In genomic region chr16:91917631-91918096, GRCm38 (mm10) we compare ENCODE assay signal across 8 mouse cellular contexts.
DNase-seq lines count a peak whose midpoint lies in the region; ATAC-seq lines count a peak whose summit lies in the region.

No protein-coding gene starts in this region.

- 34% methylated on average over 17 of the region's 17 CpGs for WGBS in hindbrain, embryonic 11.5 days

- H3K27me3 ChIP-seq in hindbrain, embryonic 11.5 days (ENCODE audit: control insufficient read depth, insufficient read depth, low read length) = no peaks in the 10 kb centered on the region

- peak overlapping the region; percentile 6; the same call in 1 of the 2 replicates for H3K4me2 ChIP-seq in hindbrain, embryonic 11.5 days (replicated peaks; ENCODE audit: low read depth, low read length)

- H3K36me3 ChIP-seq in hindbrain, embryonic 11.5 days (ENCODE audit: control insufficient read depth, insufficient read depth, low read length) = no peaks in the 10 kb centered on the region

- H3K4me1 ChIP-seq in hindbrain, embryonic 11.5 days (replicated peaks; ENCODE audit: control insufficient read depth, insufficient read depth, low read length) = no peaks in the 10 kb centered on the region

- H3K9ac ChIP-seq in hindbrain, embryonic 11.5 days (ENCODE audit: low read depth, low read length) = no peak overlapping the region

- no peaks in the 10 kb centered on the region for H3K9me3 ChIP-seq in hindbrain, embryonic 11.5 days (ENCODE audit: control insufficient read depth, low read length)

- no peak overlapping the region for H3K27ac ChIP-seq in hindbrain, embryonic 11.5 days (ENCODE audit: low read depth, low read length)

- ATAC-seq in hindbrain, embryonic 11.5 days (ENCODE audit: low FRiP score) = peak; percentile 64

- no peak overlapping the region for H3K4me3 ChIP-seq in hindbrain, embryonic 11.5 days (ENCODE audit: low read depth, low read length)

- peak; percentile 90 for DNase-seq in Muller cell, postnatal 12 days (ENCODE audit: inconsistent ontology term)
- DNase-seq in cerebellum, adult 9-11 months = peak; percentile 90
- DNase-seq in frontal cortex, adult 2 months (ENCODE audit: extremely low spot score in 1 of 2, low spot score in 1 of 2) = peak; percentile 64 to 91
- peak; percentile 89 for DNase-seq in hindbrain, embryonic 11.5 days (ENCODE audit: low spot score)
- DNase-seq in layer of hippocampus, postnatal 10 days (ENCODE audit: low spot score in 2 of 2) = peak; percentile 93
- peak; percentile 92 for DNase-seq in lung, postnatal 10 days
- DNase-seq in ovary, postnatal 36 days (ENCODE audit: low spot score) = peak; percentile 86
- DNase-seq in thymus, postnatal 14 days = peak; percentile 87
